Mouse (Mus musculus) thymus, adult 2 months (tissue): Measurements from ENCODE around the gene Nudt13.

Experiments used
- CTCF ChIP-seq: fragments of 200-500 bp; IDR thresholded peaks from 2 replicates; pipeline ENCODE4 v1.5.1; 2012; ENCODE audit warnings: mild to moderate bottlenecking, control low read depth, low read length, moderate library complexity, borderline replicate concordance; ENCODE audit not compliant: control insufficient read depth, poor library complexity, insufficient read depth; ENCODE audit errors: extremely low read depth
- POLR2A ChIP-seq: fragments of 200-500 bp; IDR thresholded peaks from 2 replicates; pipeline ENCODE4 v1.6.1; 2012; ENCODE audit warnings: mild to moderate bottlenecking, low read length, control low read depth, moderate library complexity; ENCODE audit not compliant: control insufficient read depth, poor library complexity, insufficient read depth; ENCODE audit errors: extremely low read depth

GRCm38 (mm10) chr14:20340866-20341265 is 46.4 kb downstream of the Nudt13 start:
- TF ChIP-seq CTCF, result no peak
- TF ChIP-seq POLR2A, result no peak
